Mouse (Mus musculus) lung, embryonic 14.5 days (tissue): ENCODE results near the gene Siva1. TPM values are rescaled to one million over a fixed set of nuclear protein-coding genes. Genes with fewer than 3 reads are reported as not detected.

Source experiments
- ATAC-seq: fragments of 200-750 bp; cut with Nextera tagmentation; 2 replicates; pipeline ENCODE4 v1.8.0; 2017; ENCODE audit warnings: mild to moderate bottlenecking, moderate TSS enrichment, moderate library complexity; ENCODE audit not compliant: insufficient read depth
- DNase-seq: peaks from one replicate; pipeline ENCODE4 v3.0.0-alpha.2; 2015
- H3K27ac ChIP-seq: fragments of 300-500 bp; sonication (generic); 2 replicates; pipeline ENCODE4 v1.5.1; 2014; ENCODE audit warnings: low read depth, mild to moderate bottlenecking, moderate library complexity
- H3K27me3 ChIP-seq: fragments of 300-500 bp; sonication (generic); 2 replicates; pipeline ENCODE4 v1.6.1; 2014; ENCODE audit warnings: low read length, control low read depth; ENCODE audit not compliant: insufficient read depth
- H3K36me3 ChIP-seq: fragments of 300-500 bp; sonication (generic); 2 replicates; pipeline ENCODE4 v1.6.1; 2014; ENCODE audit warnings: control low read depth; ENCODE audit not compliant: insufficient read depth
- H3K4me1 ChIP-seq: fragments of 300-500 bp; sonication (generic); 2 replicates; pipeline ENCODE4 v1.6.1; 2014; ENCODE audit warnings: antibody characterized with exemption, control low read depth; ENCODE audit not compliant: insufficient read depth
- H3K4me2 ChIP-seq: fragments of 300-500 bp; sonication (generic); 2 replicates; pipeline ENCODE4 v1.6.1; 2014; ENCODE audit warnings: mild to moderate bottlenecking
- H3K4me3 ChIP-seq: fragments of 300-500 bp; sonication (generic); 2 replicates; pipeline ENCODE4 v1.5.1; 2014; ENCODE audit warnings: low read depth, low read length
- H3K9ac ChIP-seq: fragments of 300-500 bp; sonication (generic); 2 replicates; pipeline ENCODE4 v1.6.1; 2014
- H3K9me3 ChIP-seq: fragments of 300-500 bp; sonication (generic); 2 replicates; pipeline ENCODE4 v1.6.1; 2016; ENCODE audit warnings: low read depth, low read length, control low read depth
- CTCF ChIP-seq: IDR thresholded peaks from 2 replicates; pipeline ENCODE4 v1.5.1; 2016; ENCODE audit warnings: antibody characterized with exemption, low read depth
- WGBS: fragments of 180-500 bp; shearing (Covaris S2); extraction: QIAGEN DNeasy Blood & Tissue Kit; methylation state at CpG from one replicate; pipeline ENCODE4 v1.1.7; 2014; 5-methylcytosine and 5-hydroxymethylcytosine counted together
- polyA plus RNA-seq: library from polyadenylated mRNA; unstranded; fragments of >200 nt; fragmentation: Nextera tagmentation; extraction: Ambion mirVana; gene quantifications from 2 replicates; pipeline ENCODE4 v1.2.1, GENCODE M21; 2014

Gene Siva1
- polyA plus RNA-seq, result 253 and 291 TPM in 2 replicates

GRCm38 (mm10) chr12:112644180-112644854, at the start of gene Siva1:
Gene Siva1, plus strand, starts transcription at chr12:112644679.
- peak within 1 kb of the TSS; percentile 79 for H3K4me3 ChIP-seq
- peak; percentile 7; the same call in 1 of the 2 replicates for TF ChIP-seq CTCF
- H3K4me1 ChIP-seq, result peaks cover 4% of the 10 kb centered on the region; the same call in 1 of the 2 replicates
- WGBS, result 2% methylated on average over 46 of the region's 46 CpGs
- peak within 1 kb of the TSS; percentile 90 for H3K4me2 ChIP-seq
- H3K27me3 ChIP-seq, result no peaks in the 10 kb centered on the region
- peak within 1 kb of the TSS; percentile 82 for H3K9ac ChIP-seq
- ATAC-seq (peak; percentile 98), DNase-seq (peak; percentile 99)
- peak within 1 kb of the TSS; percentile 88 for H3K27ac ChIP-seq
- H3K36me3 ChIP-seq, result peaks cover 23% of the 10 kb centered on the region
- H3K9me3 ChIP-seq, result no peaks in the 10 kb centered on the region

DNA sequence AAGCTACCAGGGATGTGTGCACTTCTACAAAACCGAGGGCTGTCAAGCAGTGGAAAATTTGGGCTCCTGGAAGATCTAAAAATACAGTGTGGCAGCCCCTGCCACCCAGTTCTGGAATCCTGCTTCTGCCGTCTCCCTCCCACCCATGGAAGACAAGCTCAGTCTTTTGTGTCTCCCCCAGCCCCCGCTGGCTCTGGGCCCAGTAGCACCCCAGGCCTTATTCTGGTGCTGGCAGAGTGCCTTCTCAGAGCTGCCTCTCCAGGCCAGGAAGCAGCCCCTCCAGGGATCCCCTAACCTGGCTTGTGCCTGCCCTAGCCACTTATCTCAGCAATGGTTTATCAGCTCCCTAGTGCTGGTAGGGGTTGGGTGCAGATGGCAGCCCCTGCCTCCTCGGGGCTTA, 49.5 kb upstream of the Siva1 start:
- DNase-seq, result peak; percentile 36
- Histone ChIP-seq H3K27ac (peak overlapping the region; percentile 65), H3K36me3 (no peaks in the 10 kb centered on the region), H3K4me2 (no peak overlapping the region), H3K9ac (no peak overlapping the region), H3K4me3 (no peak overlapping the region), H3K9me3 (no peaks in the 10 kb centered on the region), H3K27me3 (no peaks in the 10 kb centered on the region), H3K4me1 (peaks cover 21% of the 10 kb centered on the region)
- WGBS, result 34% methylated on average over 4 of the region's 4 CpGs
- ATAC-seq, result no peak
- no peak for TF ChIP-seq CTCF

- no peak overlapping the region for H3K4me2 ChIP-seq
- H3K9me3 ChIP-seq, result no peaks in the 10 kb centered on the region
- H3K27me3 ChIP-seq, result no peaks in the 10 kb centered on the region
- no peak for TF ChIP-seq CTCF
- peaks cover 21% of the 10 kb centered on the region for H3K4me1 ChIP-seq
- no peaks in the 10 kb centered on the region for H3K36me3 ChIP-seq
- H3K27ac ChIP-seq, result peak overlapping the region; percentile 65; the same call in 1 of the 2 replicates
- no peak overlapping the region for H3K9ac ChIP-seq
- 64% methylated on average over 4 of the region's 4 CpGs for WGBS
- ATAC-seq, result no peak
- DNase-seq, result no peak
- no peak overlapping the region for H3K4me3 ChIP-seq
These were observed 48.9 kb upstream of the Siva1 start for GRCm38 (mm10) chr12:112595626-112596025.

GRCm38 (mm10) chr12:112596454-112596853, 48.0 kb upstream of the Siva1 start:
- ATAC-seq (no peak), DNase-seq (no peak)
- no peak overlapping the region for H3K9ac ChIP-seq

GRCm38 (mm10) chr12:112596891-112597500, 47.5 kb upstream of the Siva1 start:
- Histone ChIP-seq H3K36me3 (no peaks in the 10 kb centered on the region), H3K27ac (no peak overlapping the region), H3K9me3 (no peaks in the 10 kb centered on the region), H3K4me1 (peaks cover 21% of the 10 kb centered on the region), H3K4me2 (no peak overlapping the region), H3K9ac (no peak overlapping the region), H3K27me3 (no peaks in the 10 kb centered on the region), H3K4me3 (no peak overlapping the region)
- DNase-seq, result no peak
- TF ChIP-seq CTCF, result no peak
- ATAC-seq, result no peak
- WGBS, result 66% methylated on average over 14 of the region's 14 CpGs

More at GRCm38 (mm10) chr12:112596454-112596853, 48.0 kb upstream of the Siva1 start:
- peaks cover 21% of the 10 kb centered on the region for H3K4me1 ChIP-seq
- no peak for TF ChIP-seq CTCF
- no peaks in the 10 kb centered on the region for H3K9me3 ChIP-seq
- H3K27ac ChIP-seq, result no peak overlapping the region
- no peak overlapping the region for H3K4me3 ChIP-seq
- WGBS, result 71% methylated on average over 9 of the region's 9 CpGs
- H3K4me2 ChIP-seq, result no peak overlapping the region
- H3K27me3 ChIP-seq, result no peaks in the 10 kb centered on the region
- H3K36me3 ChIP-seq, result no peaks in the 10 kb centered on the region

- Histone ChIP-seq H3K27me3 (no peaks in the 10 kb centered on the region), H3K9ac (no peak overlapping the region), H3K36me3 (no peaks in the 10 kb centered on the region), H3K4me1 (peaks cover 21% of the 10 kb centered on the region), H3K4me2 (no peak overlapping the region), H3K27ac (no peak overlapping the region), H3K9me3 (no peaks in the 10 kb centered on the region), H3K4me3 (no peak overlapping the region)
- WGBS, result 86% methylated on average over 8 of the region's 8 CpGs
- no peak for ATAC-seq
- no peak for DNase-seq
- no peak for TF ChIP-seq CTCF
These were observed 46.9 kb upstream of the Siva1 start for GRCm38 (mm10) chr12:112597618-112598017.

GRCm38 (mm10) chr12:112599198-112599597, 45.3 kb upstream of the Siva1 start:
- WGBS, result 24% methylated on average over 4 of the region's 4 CpGs
- no peaks in the 10 kb centered on the region; the same call in 1 of the 2 replicates for H3K36me3 ChIP-seq
- H3K4me1 ChIP-seq, result peaks cover 12% of the 10 kb centered on the region
- no peaks in the 10 kb centered on the region for H3K27me3 ChIP-seq
- no peak for TF ChIP-seq CTCF
- no peak overlapping the region for H3K9ac ChIP-seq
- no peak overlapping the region for H3K27ac ChIP-seq
- no peak for DNase-seq
- no peak overlapping the region for H3K4me3 ChIP-seq
- ATAC-seq, result no peak
- H3K4me2 ChIP-seq, result no peak overlapping the region
- no peaks in the 10 kb centered on the region for H3K9me3 ChIP-seq
